Mouse (Mus musculus) layer of hippocampus, adult 18-20 months (tissue): ENCODE measurements around the gene Cxadr. TPM values are rescaled to one million over a fixed set of nuclear protein-coding genes. Genes with fewer than 3 reads are reported as not detected.

Experiments used
- DNase-seq, 2 experiments: peaks; one replicate each; pipeline ENCODE4 v3.0.0; 2022; ENCODE audit warnings: low spot score in 2 of 2
- total RNA-seq, 2 experiments: library from RNA; stranded (reverse); gene quantifications; 2 replicates each; pipeline ENCODE4 v1.2.3; 2021

Cxadr gene
- total RNA-seq, 2 experiments from 2014 or later: 11.2 to 12.8 TPM

GRCm38 (mm10) chr16:78305606-78306100 lies 4.4 kb downstream of the Cxadr start:
- no peak for DNase-seq

GRCm38 (mm10) chr16:78306606-78307005 lies 5.3 kb downstream of the Cxadr start:
- DNase-seq: no peak

DNA sequence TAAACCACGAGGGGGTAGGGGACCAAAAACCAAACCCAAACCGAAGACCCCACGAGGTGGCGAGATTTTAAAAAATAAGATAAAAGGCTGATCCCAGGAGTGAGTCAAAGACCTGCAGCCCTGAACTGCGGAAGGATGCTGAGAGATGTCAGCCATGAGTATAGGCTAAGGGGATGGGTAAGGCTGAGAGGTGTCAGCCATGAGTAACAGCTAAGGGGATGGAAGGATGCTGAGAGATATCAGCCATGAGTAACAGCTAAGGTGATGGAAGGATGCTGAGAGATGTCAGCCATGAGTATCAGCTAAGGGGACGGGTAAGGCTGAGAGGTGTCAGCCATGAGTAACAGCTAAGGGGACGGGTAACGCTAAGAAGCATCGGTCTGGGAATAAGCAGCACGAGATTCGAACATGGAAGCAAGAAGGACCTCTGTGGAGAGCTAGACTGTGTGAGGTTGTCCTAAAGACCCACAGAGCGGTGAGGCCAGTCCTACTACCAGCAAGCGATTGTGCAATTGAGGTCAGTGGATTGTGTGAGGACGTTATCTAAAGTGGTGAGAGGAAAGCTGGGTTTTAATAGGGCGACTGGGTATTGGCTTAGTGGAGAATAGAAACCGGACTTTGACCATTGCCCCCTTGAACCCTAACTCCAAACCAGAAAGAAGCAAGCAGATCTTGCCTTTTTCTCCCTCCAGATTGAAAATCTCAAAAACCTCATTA lies 6.3 kb downstream of the Cxadr start:
- no peak for DNase-seq

DNA sequence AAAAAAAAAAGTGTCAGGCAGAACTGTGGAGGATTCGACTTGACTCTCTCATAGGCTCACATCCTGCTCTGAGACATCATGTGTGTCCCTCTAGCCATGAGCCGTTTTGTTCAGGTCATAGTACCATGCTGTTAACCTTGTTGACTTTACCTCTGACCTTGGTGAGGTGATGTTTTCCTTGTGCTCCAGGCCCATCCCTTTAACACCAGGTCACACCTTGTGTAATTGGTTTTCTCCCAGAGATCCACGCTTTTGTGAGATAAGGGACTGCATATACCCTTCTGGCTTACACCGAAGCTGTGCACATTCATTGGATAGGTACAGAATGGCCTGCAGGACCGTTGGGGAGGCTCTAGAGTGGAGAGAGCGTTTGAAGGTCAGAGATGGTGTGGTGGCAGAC lies 8.0 kb downstream of the Cxadr start:
- no peak for DNase-seq

- DNase-seq: no peak
Observed at GRCm38 (mm10) chr16:78313135-78313887, 12.0 kb downstream of the Cxadr start.

DNA sequence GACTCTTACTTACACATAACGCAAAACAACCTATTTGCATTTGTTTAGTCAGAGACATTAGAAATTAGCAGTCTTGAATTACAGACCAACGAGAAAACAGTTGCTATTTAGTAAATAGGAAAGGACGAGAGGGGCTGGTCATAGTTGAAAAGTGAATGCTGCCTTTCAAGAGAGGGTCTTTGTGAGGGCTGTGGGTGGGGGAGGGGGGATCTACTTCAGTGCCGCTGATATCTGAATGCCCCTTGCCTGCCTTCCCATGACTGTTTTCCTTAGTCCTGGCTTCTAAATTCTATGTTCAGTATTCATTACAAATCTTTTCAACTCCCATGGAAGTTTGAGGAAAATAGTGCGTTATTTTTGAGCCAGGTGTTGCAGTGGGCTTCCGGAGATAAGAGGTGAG lies 12.7 kb downstream of the Cxadr start:
- no peak for DNase-seq

GRCm38 (mm10) chr16:78316849-78317248 lies 15.6 kb downstream of the Cxadr start:
- DNase-seq: peak; percentile 26 to 68

DNA sequence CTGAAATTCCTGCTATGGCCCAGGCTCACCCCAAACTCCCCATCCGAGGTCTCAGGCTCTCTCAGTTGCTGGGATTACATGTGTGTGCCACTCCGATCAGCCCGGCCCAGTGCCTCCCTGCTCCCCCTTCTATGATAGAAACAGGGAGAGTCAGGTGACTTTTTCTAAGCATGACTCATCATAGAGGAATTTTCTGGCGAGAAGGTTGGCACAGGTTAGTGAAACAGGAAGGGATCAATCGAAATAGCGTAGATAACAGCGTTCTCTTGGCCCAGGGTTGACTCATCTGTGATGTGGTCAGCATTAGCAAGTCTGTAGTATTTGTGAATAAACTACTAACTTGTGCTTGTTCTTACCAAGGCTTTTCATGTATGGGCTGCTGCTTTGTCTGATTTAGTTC lies 16.7 kb downstream of the Cxadr start:
- no peak for DNase-seq

DNA sequence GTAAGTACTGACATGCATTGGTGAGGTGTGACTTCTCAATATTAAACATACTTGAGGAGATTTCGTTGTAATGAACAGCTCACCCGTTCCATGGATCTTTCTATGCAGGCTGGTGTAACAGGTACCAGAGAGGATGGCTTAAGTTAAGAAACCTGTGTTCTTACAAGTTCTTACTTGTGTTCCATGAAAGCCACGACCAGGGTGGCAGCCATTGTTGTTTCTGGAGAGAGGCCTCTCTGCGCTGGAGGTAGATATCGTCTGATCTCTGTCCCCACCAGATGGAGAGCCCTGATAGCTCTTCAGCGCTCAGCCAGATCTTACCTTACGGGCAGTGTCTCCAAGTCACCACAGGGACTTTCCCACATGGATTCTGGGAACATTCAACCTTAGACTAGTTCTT lies 18.4 kb downstream of the Cxadr start:
- no peak for DNase-seq

DNA sequence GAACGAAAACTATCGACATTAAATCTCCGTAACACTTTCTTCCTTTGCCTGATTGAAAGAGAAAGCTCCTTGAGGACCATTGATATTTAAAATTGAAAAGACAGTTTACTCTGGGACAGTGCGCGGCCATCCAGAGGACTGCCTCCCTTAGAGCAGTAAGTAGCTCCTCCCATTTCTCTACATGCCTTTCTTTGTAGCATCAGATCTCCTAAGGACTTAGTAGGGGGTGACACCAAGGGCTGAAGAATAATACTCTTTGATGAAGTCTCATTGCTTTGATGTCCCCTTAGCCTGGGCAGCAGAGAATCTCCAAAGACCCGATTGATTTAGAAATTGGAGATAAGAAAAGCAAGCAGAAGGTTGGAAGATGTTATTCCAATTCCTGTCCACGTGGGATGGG lies 20.3 kb downstream of the Cxadr start:
- no peak for DNase-seq

DNA sequence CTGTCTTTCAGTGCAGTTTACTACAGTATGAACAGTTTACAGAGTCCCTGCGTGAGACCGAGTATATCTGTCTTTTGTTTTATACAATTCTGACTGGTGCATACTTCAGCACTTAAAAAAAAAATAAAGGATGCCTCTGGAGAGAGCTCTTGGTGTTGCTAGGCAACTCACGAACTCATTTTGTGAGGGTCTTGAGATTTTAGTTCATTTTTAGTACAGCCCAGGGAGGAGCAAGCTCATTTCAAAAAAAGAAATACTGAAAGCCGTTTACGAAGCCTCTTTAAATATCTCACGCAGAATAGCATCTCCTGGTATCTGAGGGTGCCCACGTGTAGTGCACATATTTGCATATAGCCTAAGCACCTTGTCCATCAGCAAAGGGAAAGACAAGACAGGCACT lies 20.9 kb downstream of the Cxadr start:
- DNase-seq: no peak

GRCm38 (mm10) chr16:78325972-78326848 lies 24.9 kb downstream of the Cxadr start:
- no peak for DNase-seq

DNA sequence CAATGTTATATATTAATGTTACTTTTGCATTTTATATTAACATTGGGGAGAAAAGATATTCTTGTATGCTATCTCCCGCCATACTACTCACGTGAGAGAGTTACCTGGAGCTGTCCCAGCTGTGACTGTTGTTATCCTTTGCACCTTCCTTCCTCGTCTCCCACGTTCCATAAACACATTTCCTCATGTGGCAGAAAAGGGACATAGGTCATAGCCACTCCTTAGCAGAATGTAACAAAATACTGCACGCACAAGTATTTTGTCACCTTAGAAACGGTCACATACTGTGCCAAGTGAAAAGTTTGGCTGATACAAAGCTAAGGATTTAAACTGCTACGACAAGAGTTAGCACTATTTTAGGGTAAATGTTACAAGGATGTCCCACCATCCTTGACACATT lies 26.3 kb downstream of the Cxadr start:
- no peak for DNase-seq

GRCm38 (mm10) chr16:78327999-78328398 lies 26.7 kb downstream of the Cxadr start:
- no peak for DNase-seq

DNA sequence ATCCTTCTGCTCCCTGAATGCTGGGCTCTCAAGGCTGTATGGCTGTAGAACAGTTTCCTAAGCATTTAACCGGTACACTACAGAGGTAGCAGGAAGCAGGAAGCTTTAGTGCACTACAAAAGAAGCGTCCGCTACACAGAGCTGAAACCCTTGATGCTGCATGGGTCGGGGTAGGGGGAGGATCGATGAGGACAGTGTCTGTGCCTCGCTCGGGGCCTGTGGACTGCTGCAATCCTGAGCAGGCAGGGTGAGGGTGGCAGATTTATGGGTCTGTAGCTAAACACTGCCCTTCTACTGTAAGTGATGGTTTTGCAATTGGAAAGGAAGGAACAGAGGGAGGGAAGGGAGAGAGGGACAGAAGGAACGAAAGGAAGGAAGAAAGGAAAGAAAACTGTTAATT lies 35.9 kb downstream of the Cxadr start:
- no peak for DNase-seq

- no peak for DNase-seq
Observed at GRCm38 (mm10) chr16:78341356-78341755, 40.1 kb downstream of the Cxadr start.

- no peak for DNase-seq
Observed at GRCm38 (mm10) chr16:78342767-78343166, 41.5 kb downstream of the Cxadr start.

- DNase-seq: no peak
Observed at GRCm38 (mm10) chr16:78343792-78344191, 42.5 kb downstream of the Cxadr start.

GRCm38 (mm10) chr16:78346662-78347327 lies 45.5 kb downstream of the Cxadr start:
- no peak for DNase-seq

GRCm38 (mm10) chr16:78347328-78347926 lies 46.1 kb downstream of the Cxadr start:
- no peak for DNase-seq

DNA sequence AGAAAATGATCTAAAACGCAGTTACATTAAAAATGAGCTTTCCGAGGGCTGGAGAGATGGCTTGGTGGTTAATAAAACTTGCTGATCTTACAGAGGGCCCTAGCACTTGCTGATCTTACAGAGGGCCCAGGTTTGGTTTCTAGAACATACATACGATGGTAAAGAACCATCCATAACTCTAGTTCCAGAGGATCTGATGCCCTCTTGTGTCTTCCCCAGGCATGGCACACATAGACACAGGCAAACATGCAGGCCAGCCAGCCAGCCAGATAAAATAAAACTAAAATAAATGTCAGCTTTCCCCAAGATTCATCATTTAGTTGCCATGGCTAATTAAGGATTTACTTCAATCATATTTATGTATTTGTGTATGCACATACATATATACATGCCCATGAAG lies 56.5 kb downstream of the Cxadr start:
- no peak for DNase-seq
